Comparison of ENCODE assay signal across 15 mouse cellular contexts in genomic region chr3:121416171-121417154, GRCm38 (mm10).
"Had no signal": no experiment of that assay in that cellular context is flagged by ENCODE, and none has a peak within 500 bp of the region (broad histone marks: within the 10 kb centered on the region; RNA-seq: fewer than 3 reads in every experiment).

No protein-coding gene starts in this region.

- H3K27ac ChIP-seq: limb, embryonic 15.5 days; lung, embryonic 15.5 days; macrophage; midbrain, embryonic 15.5 days; neural tube, embryonic 13.5 days; stomach, embryonic 15.5 days had no signal

- H3K4me2 ChIP-seq: limb, embryonic 15.5 days; lung, embryonic 15.5 days; midbrain, embryonic 11.5 days; midbrain, embryonic 15.5 days; neural tube, embryonic 13.5 days; stomach, embryonic 15.5 days had no signal

- H3K9ac ChIP-seq: limb, embryonic 15.5 days; lung, embryonic 15.5 days; midbrain, embryonic 15.5 days; neural tube, embryonic 13.5 days; stomach, embryonic 15.5 days had no signal

- DNase-seq: kidney, postnatal 10 days; lung, postnatal 14 days; retina, postnatal 1 day; right cerebral cortex, postnatal 4 days; thymus, adult 2 months; thymus, postnatal 25 days had no signal

- ATAC-seq: intestine, embryonic 16.5 days; midbrain, embryonic 15.5 days had no signal

- H3K4me3 ChIP-seq: limb, embryonic 15.5 days; lung, embryonic 15.5 days; megakaryocyte, embryonic 14.5 days; midbrain, embryonic 15.5 days; neural tube, embryonic 13.5 days; stomach, embryonic 15.5 days had no signal

- H3K36me3 ChIP-seq: limb, embryonic 15.5 days; lung, embryonic 15.5 days; midbrain, embryonic 15.5 days; neural tube, embryonic 13.5 days; stomach, embryonic 15.5 days had no signal

- H3K27me3 ChIP-seq: limb, embryonic 15.5 days; lung, embryonic 15.5 days; midbrain, embryonic 15.5 days; neural tube, embryonic 13.5 days; stomach, embryonic 15.5 days had no signal

- H3K4me1 ChIP-seq: midbrain, embryonic 15.5 days had no signal

- H3K9me3 ChIP-seq: limb, embryonic 15.5 days; lung, embryonic 15.5 days; midbrain, embryonic 15.5 days; stomach, embryonic 15.5 days had no signal
